Mouse (Mus musculus) embryonic fibroblast, embryonic 13.5 days (primary cell): Measurements from ENCODE around the gene Sh3bp5.

ENCODE experiments used
- CTCF ChIP-seq: IDR thresholded peaks from 2 replicates; pipeline ENCODE4 v1.5.1; 2011; ENCODE audit warnings: mild to moderate bottlenecking, control low read depth, low read length, moderate library complexity, borderline replicate concordance; ENCODE audit not compliant: insufficient read depth
- POLR2A ChIP-seq: IDR thresholded peaks from 2 replicates; pipeline ENCODE4 v1.6.1; 2011; ENCODE audit warnings: low read depth, mild to moderate bottlenecking, control low read depth, low read length, moderate library complexity

DNA sequence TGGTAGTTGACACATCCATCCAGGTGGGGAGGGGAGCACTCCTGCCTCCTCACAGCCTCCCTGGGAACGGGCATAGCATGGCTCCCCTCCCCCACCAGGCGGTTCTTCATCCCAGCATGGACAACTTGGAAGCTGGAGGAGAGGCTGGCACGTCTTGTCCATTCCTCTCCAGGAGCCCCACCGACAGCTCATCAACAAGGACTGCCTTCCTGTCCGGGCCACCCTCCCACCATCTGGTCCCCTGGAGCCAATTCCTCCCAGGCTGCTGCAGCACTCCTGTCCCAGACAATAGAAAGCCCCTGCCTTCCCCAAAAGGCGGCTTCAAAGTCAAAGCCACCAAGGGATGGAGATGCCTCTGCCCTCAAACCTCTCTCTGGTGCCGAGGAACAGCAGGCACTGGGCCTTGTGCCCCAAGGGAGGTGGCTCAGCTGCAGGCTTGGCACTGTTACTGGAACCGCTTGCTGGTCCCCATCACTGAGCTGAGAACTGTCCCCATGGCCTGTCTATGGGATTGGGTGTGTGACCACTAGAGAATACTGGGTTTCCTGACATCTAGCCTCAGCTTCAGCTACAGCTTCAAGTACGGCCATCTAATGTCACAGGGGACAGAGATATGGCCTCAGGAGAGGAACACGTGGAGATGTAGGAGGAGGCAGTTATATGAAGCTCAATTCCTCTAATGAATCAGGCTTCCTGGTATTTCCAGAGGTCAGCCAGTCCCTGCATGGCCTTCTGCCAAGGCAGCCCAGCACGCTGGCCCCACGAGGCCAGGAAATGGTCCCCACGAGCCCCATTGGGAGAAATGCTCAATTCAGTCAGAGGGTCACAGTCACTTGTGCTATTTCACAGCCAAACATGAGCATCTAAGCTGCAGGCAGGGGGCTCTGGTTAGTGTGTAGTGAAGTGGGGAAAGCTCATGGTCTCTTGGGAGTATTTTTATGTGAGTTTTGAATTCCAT lies 51.2 kb downstream of the Sh3bp5 start:
- no peak for TF ChIP-seq POLR2A
- TF ChIP-seq CTCF: no peak
